Mouse (Mus musculus) cerebellum, postnatal 36 days (tissue): ENCODE measurements around the gene Gm8453.
"Not testable (repeated sequence)": the region's sequence is repeated elsewhere in the genome, so short reads cannot be mapped to it uniquely, and the experiment has no call there.

Experiments used
- DNase-seq, 2 experiments: peaks; one replicate each; pipeline ENCODE4 v3.0.0; 2021 to 2022; ENCODE audit warnings: mixed read lengths in 2 of 2

Gm8453 gene

GRCm38 (mm10) chr7:22229384-22229783, at the start of gene Gm8453:
Gene Gm8453, minus strand, starts transcription at chr7:22229484.
- not testable (repeated sequence) for DNase-seq

DNA sequence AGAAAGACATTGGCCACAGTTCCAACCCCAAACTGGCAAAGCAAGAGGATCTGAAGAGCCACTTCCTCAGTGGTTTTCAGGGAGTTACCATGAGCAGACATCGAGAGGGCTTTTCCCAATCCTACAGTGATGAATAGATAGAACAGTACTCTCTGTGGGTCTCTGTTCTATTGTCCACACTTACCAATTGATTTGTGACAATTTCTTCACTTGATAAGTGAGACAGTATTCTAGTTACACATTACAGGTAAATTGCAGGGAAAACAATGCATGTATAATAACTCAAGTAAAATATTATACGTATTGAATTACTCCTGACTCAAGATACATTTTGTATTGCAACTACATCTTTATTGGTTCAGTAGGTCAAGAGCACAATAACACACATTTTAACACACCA, 28.1 kb downstream of the Gm8453 start, which contains the start of gene Gm8653:
Gm8653 (minus strand) TSS at position 101 of the 400 bp plus-strand sequence.
- DNase-seq, result not testable (repeated sequence)

- DNase-seq, result not testable (repeated sequence)
Observed at GRCm38 (mm10) chr7:22189077-22189476, 40.2 kb downstream of the Gm8453 start, which contains the start of gene Vmn1r143. Gene Vmn1r143, plus strand, starts transcription at chr7:22189377.
